Mouse (Mus musculus) forebrain, embryonic 16.5 days (tissue): ENCODE measurements around the gene Gm6588. TPM values are rescaled to one million over a fixed set of nuclear protein-coding genes. Genes with fewer than 3 reads are reported as not detected.

Source experiments
- ATAC-seq: fragments of 200-750 bp; cut with Nextera tagmentation; 2 replicates; pipeline ENCODE4 v1.8.0; 2017; ENCODE audit warnings: mild to moderate bottlenecking, moderate library complexity
- H3K27ac ChIP-seq: fragments of 300-500 bp; sonication (generic); 2 replicates; pipeline ENCODE4 v1.5.1; 2014; ENCODE audit warnings: low read length, control low read depth
- H3K27me3 ChIP-seq: fragments of 300-500 bp; sonication (generic); replicated peaks from 2 replicates; pipeline ENCODE4 v1.6.1; 2014; ENCODE audit warnings: low read length; ENCODE audit not compliant: control insufficient read depth, insufficient read depth
- H3K36me3 ChIP-seq: fragments of 300-500 bp; sonication (generic); 2 replicates; pipeline ENCODE4 v1.6.1; 2014; ENCODE audit not compliant: control insufficient read depth, insufficient read depth
- H3K4me1 ChIP-seq: fragments of 300-500 bp; sonication (generic); replicated peaks from 2 replicates; pipeline ENCODE4 v1.6.1; 2014; ENCODE audit warnings: low read length; ENCODE audit not compliant: control insufficient read depth, insufficient read depth
- H3K4me2 ChIP-seq: fragments of 300-500 bp; sonication (generic); 2 replicates; pipeline ENCODE4 v1.6.1; 2014; ENCODE audit warnings: mild to moderate bottlenecking, low read length, control low read depth
- H3K4me3 ChIP-seq: fragments of 300-500 bp; sonication (generic); replicated peaks from 2 replicates; pipeline ENCODE4 v1.5.1; 2014; ENCODE audit warnings: mild to moderate bottlenecking, low read length, control low read depth
- H3K9ac ChIP-seq: fragments of 300-500 bp; sonication (generic); replicated peaks from 2 replicates; pipeline ENCODE4 v1.6.1; 2014; ENCODE audit warnings: low read depth, low read length, control low read depth
- H3K9me3 ChIP-seq: fragments of 300-500 bp; sonication (generic); 2 replicates; pipeline ENCODE4 v1.6.1; 2016; ENCODE audit warnings: low read length; ENCODE audit not compliant: control insufficient read depth
- WGBS: fragments of 180-500 bp; shearing (Covaris S2); extraction: QIAGEN DNeasy Blood & Tissue Kit; methylation state at CpG from one replicate; pipeline ENCODE4 v1.1.7; 2014; 5-methylcytosine and 5-hydroxymethylcytosine counted together
- polyA plus RNA-seq: library from polyadenylated mRNA; unstranded; fragments of >200 nt; fragmentation: Nextera tagmentation; extraction: Ambion mirVana; gene quantifications from 2 replicates; pipeline ENCODE4 v1.2.1, GENCODE M21; 2015

The Gm6588 gene
- polyA plus RNA-seq, 1 experiment from 2014 or later = 1.3 TPM

- Histone ChIP-seq H3K4me3 (no peak overlapping the region), H3K27me3 (no peaks in the 10 kb centered on the region), H3K4me1 (peaks cover 3% of the 10 kb centered on the region), H3K4me2 (no peak overlapping the region), H3K9ac (no peak overlapping the region), H3K9me3 (no peaks in the 10 kb centered on the region), H3K27ac (no peak overlapping the region), H3K36me3 (no peaks in the 10 kb centered on the region)
- ATAC-seq = peak; percentile 50; the same call in 1 of the 2 replicates
- 38% methylated on average over 12 of the region's 12 CpGs for WGBS
Measured at GRCm38 (mm10) chr5:112419535-112419934, 29.7 kb upstream of the Gm6588 start.

GRCm38 (mm10) chr5:112426635-112427034 lies 22.6 kb upstream of the Gm6588 start:
- Histone ChIP-seq H3K27me3 (no peaks in the 10 kb centered on the region), H3K27ac (no peak overlapping the region), H3K36me3 (no peaks in the 10 kb centered on the region), H3K9me3 (no peaks in the 10 kb centered on the region), H3K9ac (no peak overlapping the region), H3K4me3 (no peak overlapping the region), H3K4me2 (no peak overlapping the region), H3K4me1 (peaks cover 6% of the 10 kb centered on the region; the same call in 1 of the 2 replicates)
- WGBS = 92% methylated on average over 7 of the region's 7 CpGs
- no peak for ATAC-seq

- 34% methylated on average over 2 of the region's 2 CpGs for WGBS
- Histone ChIP-seq H3K36me3 (no peaks in the 10 kb centered on the region), H3K9me3 (no peaks in the 10 kb centered on the region), H3K4me3 (no peak overlapping the region), H3K4me2 (no peak overlapping the region), H3K4me1 (peaks cover 6% of the 10 kb centered on the region; the same call in 1 of the 2 replicates), H3K9ac (no peak overlapping the region), H3K27ac (no peak overlapping the region), H3K27me3 (no peaks in the 10 kb centered on the region)
- no peak for ATAC-seq
Measured at GRCm38 (mm10) chr5:112427283-112427682, 21.9 kb upstream of the Gm6588 start.

- WGBS = 12% methylated on average over 19 of the region's 19 CpGs
- Histone ChIP-seq H3K4me3 (no peak overlapping the region), H3K9ac (0 out of 2 replicates have a peak overlapping the region, but pooled peaks have one; percentile 14), H3K9me3 (no peaks in the 10 kb centered on the region), H3K36me3 (no peaks in the 10 kb centered on the region), H3K27me3 (no peaks in the 10 kb centered on the region), H3K4me2 (peak overlapping the region; percentile 37; the same call in 1 of the 2 replicates), H3K4me1 (peaks cover 10% of the 10 kb centered on the region), H3K27ac (no peak overlapping the region)
- 0 out of 2 replicates have a peak, but pooled peaks have one; percentile 14 for ATAC-seq
Measured at GRCm38 (mm10) chr5:112428944-112429343, 20.3 kb upstream of the Gm6588 start.

- no peaks in the 10 kb centered on the region for H3K27me3 ChIP-seq
- H3K36me3 ChIP-seq = no peaks in the 10 kb centered on the region
- H3K9ac ChIP-seq = no peak overlapping the region
- no peak overlapping the region for H3K4me2 ChIP-seq
- no peak overlapping the region for H3K27ac ChIP-seq
- no peaks in the 10 kb centered on the region for H3K9me3 ChIP-seq
- WGBS = 23% methylated on average over 14 of the region's 14 CpGs
- H3K4me3 ChIP-seq = no peak overlapping the region
- H3K4me1 ChIP-seq = peaks cover 10% of the 10 kb centered on the region
- ATAC-seq = no peak
Measured at GRCm38 (mm10) chr5:112431120-112431775, 18.0 kb upstream of the Gm6588 start.

GRCm38 (mm10) chr5:112432033-112432432 lies 17.2 kb upstream of the Gm6588 start:
- 47% methylated on average over 5 of the region's 5 CpGs for WGBS
- ATAC-seq = no peak
- Histone ChIP-seq H3K4me3 (no peak overlapping the region), H3K9me3 (no peaks in the 10 kb centered on the region), H3K27ac (no peak overlapping the region), H3K27me3 (no peaks in the 10 kb centered on the region), H3K4me2 (no peak overlapping the region), H3K9ac (no peak overlapping the region), H3K4me1 (peaks cover 10% of the 10 kb centered on the region), H3K36me3 (no peaks in the 10 kb centered on the region)

GRCm38 (mm10) chr5:112433004-112433403 lies 16.2 kb upstream of the Gm6588 start:
- H3K36me3 ChIP-seq = no peaks in the 10 kb centered on the region
- H3K4me3 ChIP-seq = no peak overlapping the region
- 1% methylated on average over 8 of the region's 8 CpGs for WGBS
- no peak overlapping the region; the same call in 1 of the 2 replicates for H3K27ac ChIP-seq
- no peaks in the 10 kb centered on the region for H3K9me3 ChIP-seq
- peak; percentile 41; the same call in 1 of the 2 replicates for ATAC-seq
- H3K4me2 ChIP-seq = no peak overlapping the region
- H3K27me3 ChIP-seq = no peaks in the 10 kb centered on the region
- peaks cover 10% of the 10 kb centered on the region for H3K4me1 ChIP-seq
- H3K9ac ChIP-seq = peak overlapping the region; percentile 35; the same call in 1 of the 2 replicates

- H3K4me1 ChIP-seq = no peaks in the 10 kb centered on the region
- WGBS = 47% methylated on average over 10 of the region's 10 CpGs
- ATAC-seq = no peak
- no peak overlapping the region for H3K9ac ChIP-seq
- no peak overlapping the region for H3K4me3 ChIP-seq
- no peaks in the 10 kb centered on the region for H3K9me3 ChIP-seq
- H3K4me2 ChIP-seq = no peak overlapping the region
- no peaks in the 10 kb centered on the region for H3K36me3 ChIP-seq
- no peaks in the 10 kb centered on the region for H3K27me3 ChIP-seq
- no peak overlapping the region for H3K27ac ChIP-seq
Measured at GRCm38 (mm10) chr5:112438535-112438934, 10.7 kb upstream of the Gm6588 start.

GRCm38 (mm10) chr5:112453088-112453487 lies 3.9 kb downstream of the Gm6588 start:
- Histone ChIP-seq H3K36me3 (no peaks in the 10 kb centered on the region), H3K27ac (no peak overlapping the region), H3K4me1 (peaks cover 10% of the 10 kb centered on the region; the same call in 1 of the 2 replicates), H3K9ac (no peak overlapping the region), H3K4me2 (no peak overlapping the region), H3K27me3 (no peaks in the 10 kb centered on the region), H3K9me3 (no peaks in the 10 kb centered on the region), H3K4me3 (no peak overlapping the region)
- ATAC-seq = no peak
- 81% methylated on average over 9 of the region's 9 CpGs for WGBS
